Mouse (Mus musculus): ENCODE results near the gene Spata16. TPM values are rescaled to one million over a fixed set of nuclear protein-coding genes. Genes with fewer than 3 reads are reported as not detected.
"Not testable (repeated sequence)": the region's sequence is repeated elsewhere in the genome, so short reads cannot be mapped to it uniquely, and the experiment has no call there.

Spata16 gene
- polyA plus RNA-seq (2016; fragmentation: Nextera tagmentation; extraction: Ambion mirVana) = not detected in 2 replicates

DNA sequence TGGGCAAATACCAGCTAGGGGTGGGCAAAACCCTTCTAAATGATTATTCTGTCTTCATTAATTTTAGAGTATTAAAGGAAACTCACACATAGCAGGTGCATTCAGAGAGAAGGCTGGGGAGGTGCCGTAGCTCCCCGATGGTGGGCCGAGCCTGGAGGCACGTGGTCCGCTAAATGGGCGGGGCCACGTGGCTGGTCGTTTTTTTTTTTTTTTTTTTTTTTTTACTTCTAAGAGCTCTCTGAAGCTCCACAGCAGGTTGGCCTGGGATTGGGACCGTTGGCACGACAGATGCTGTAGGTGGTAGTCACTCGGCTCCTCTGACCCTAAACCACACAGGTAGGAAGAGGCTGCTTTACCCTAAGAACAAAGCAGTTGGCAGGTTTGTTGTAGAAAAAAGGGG is at the start of gene Spata16:
Gene Spata16 (plus strand): TSS at position 219 of the 400 bp plus-strand sequence.
- Histone ChIP-seq H3K27ac (no peak within 1 kb of the TSS), H3K4me1 (replicated peaks) (no peaks in the 10 kb centered on the region), H3K9me3 (no peaks in the 10 kb centered on the region), H3K27me3 (no peaks in the 10 kb centered on the region), H3K4me2 (no peak within 1 kb of the TSS), H3K9ac (replicated peaks) (no peak within 1 kb of the TSS), H3K36me3 (no peaks in the 10 kb centered on the region), H3K4me3 (replicated peaks) (no peak within 1 kb of the TSS)
- WGBS = 69% methylated on average over 11 of the region's 11 CpGs
- ATAC-seq (ENCODE audit: insufficient number of reproducible peaks, insufficient read depth, low FRiP score, low TSS enrichment, low read depth) = no peak

DNA sequence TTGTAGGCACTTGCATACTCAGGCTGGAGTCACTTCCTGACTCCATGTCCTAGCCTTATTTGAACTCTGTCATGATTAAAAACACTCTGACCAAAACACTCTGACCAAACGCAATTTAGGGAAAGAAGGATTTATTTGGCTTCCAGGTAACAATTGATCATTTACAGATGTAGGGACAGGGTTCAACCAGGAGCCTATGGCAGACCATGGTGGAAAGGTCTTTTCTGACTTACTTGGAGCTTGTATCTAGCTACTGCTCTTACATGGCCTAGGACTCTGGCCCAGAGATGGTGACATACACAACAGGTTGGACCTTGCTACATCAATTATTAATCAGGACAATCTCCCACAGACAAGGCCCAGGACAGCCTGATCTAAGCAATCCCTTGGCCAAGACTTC is 32.6 kb upstream of the Spata16 start:
- Histone ChIP-seq H3K9me3 (no peaks in the 10 kb centered on the region), H3K4me3 (replicated peaks) (no peak overlapping the region), H3K27ac (no peak overlapping the region), H3K4me1 (replicated peaks) (no peaks in the 10 kb centered on the region), H3K4me2 (no peak overlapping the region), H3K27me3 (no peaks in the 10 kb centered on the region), H3K36me3 (no peaks in the 10 kb centered on the region), H3K9ac (replicated peaks) (no peak overlapping the region)
- WGBS = 33% methylated on average over 1 of the region's 1 CpGs
- ATAC-seq (ENCODE audit: insufficient number of reproducible peaks, insufficient read depth, low FRiP score, low TSS enrichment, low read depth) = no peak

DNA sequence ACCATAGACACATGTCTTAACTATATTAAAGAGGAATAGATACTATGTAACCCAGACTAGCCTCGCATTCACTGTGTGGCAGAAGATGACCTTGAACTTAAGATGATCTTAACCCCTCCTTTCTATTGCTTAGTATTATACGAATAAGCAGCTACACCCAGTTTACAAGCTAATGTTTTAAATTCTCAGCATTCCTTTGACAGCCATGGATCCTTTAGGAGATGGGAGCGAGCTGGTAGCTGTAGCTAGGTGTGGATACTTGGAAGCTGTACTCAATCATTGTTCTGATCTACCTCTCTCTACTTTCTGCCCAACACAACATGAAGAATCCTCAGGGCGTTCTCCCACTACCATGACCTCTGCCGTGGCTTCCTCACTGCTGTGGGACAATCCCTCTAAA is 28.9 kb upstream of the Spata16 start:
- ATAC-seq (ENCODE audit: insufficient number of reproducible peaks, insufficient read depth, low FRiP score, low TSS enrichment, low read depth) = no peak
- Histone ChIP-seq H3K9me3 (no peaks in the 10 kb centered on the region), H3K4me1 (replicated peaks) (no peaks in the 10 kb centered on the region), H3K36me3 (no peaks in the 10 kb centered on the region), H3K4me3 (replicated peaks) (no peak overlapping the region), H3K27me3 (no peaks in the 10 kb centered on the region), H3K4me2 (no peak overlapping the region), H3K27ac (no peak overlapping the region), H3K9ac (replicated peaks) (no peak overlapping the region)
- WGBS = 78% methylated on average over 5 of the region's 5 CpGs

DNA sequence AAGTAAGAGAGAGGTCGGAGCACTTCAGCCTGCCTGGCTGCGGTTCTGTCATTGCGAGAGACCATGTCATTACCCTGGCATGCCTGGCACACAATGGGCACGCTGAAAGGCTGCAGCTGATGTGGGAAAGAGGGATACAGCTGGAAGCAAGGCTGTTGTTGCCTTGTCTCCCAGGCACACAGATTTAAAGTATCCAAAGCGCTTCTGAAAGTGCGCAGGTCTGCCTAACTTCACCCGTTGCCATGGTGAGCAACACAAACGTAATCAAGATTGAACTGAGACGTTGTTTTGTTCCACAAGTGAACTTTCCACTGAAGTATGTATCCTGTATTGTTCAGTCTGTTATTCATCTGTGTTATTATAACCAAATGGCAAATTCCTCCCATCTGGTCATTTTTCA is 1.8 kb downstream of the Spata16 start:
- H3K27ac ChIP-seq = no peak overlapping the region
- no peak overlapping the region for H3K4me3 ChIP-seq (replicated peaks)

DNA sequence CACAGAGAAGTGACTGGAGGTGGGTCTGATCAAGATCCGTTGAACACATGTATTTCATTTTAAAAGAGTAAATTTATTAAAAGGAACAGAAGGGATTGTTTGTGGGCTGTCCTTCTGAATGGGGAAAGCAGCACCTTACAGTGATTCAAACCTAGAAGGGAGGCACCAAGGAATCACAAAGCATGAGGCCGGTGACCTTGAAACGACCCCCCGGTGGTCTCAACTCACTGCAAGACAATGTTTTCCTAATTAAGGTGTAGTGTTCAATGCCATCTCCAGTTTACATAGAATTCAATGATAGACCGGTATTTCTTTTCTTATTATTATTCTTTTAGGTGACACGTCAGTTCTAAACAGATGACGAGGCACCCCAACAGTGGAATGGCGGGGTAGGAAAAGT is 2.4 kb downstream of the Spata16 start:
- ATAC-seq (ENCODE audit: insufficient number of reproducible peaks, insufficient read depth, low FRiP score, low TSS enrichment, low read depth) = no peak
- H3K27me3 ChIP-seq = no peaks in the 10 kb centered on the region
- H3K9me3 ChIP-seq = no peaks in the 10 kb centered on the region
- 91% methylated on average over 8 of the region's 8 CpGs for WGBS
- H3K4me2 ChIP-seq = no peak overlapping the region
- H3K27ac ChIP-seq = no peak overlapping the region
- no peaks in the 10 kb centered on the region for H3K4me1 ChIP-seq (replicated peaks)
- H3K36me3 ChIP-seq = no peaks in the 10 kb centered on the region
- no peak overlapping the region for H3K9ac ChIP-seq (replicated peaks)
- no peak overlapping the region for H3K4me3 ChIP-seq (replicated peaks)

More for the DNA sequence above, 1.8 kb downstream of the Spata16 start:
- no peaks in the 10 kb centered on the region for H3K27me3 ChIP-seq
- no peak overlapping the region for H3K4me2 ChIP-seq
- H3K9ac ChIP-seq (replicated peaks) = no peak overlapping the region
- no peak for ATAC-seq (ENCODE audit: insufficient number of reproducible peaks, insufficient read depth, low FRiP score, low TSS enrichment, low read depth)
- WGBS = 81% methylated on average over 9 of the region's 9 CpGs
- no peaks in the 10 kb centered on the region for H3K36me3 ChIP-seq
- H3K4me1 ChIP-seq (replicated peaks) = no peaks in the 10 kb centered on the region
- H3K9me3 ChIP-seq = no peaks in the 10 kb centered on the region

DNA sequence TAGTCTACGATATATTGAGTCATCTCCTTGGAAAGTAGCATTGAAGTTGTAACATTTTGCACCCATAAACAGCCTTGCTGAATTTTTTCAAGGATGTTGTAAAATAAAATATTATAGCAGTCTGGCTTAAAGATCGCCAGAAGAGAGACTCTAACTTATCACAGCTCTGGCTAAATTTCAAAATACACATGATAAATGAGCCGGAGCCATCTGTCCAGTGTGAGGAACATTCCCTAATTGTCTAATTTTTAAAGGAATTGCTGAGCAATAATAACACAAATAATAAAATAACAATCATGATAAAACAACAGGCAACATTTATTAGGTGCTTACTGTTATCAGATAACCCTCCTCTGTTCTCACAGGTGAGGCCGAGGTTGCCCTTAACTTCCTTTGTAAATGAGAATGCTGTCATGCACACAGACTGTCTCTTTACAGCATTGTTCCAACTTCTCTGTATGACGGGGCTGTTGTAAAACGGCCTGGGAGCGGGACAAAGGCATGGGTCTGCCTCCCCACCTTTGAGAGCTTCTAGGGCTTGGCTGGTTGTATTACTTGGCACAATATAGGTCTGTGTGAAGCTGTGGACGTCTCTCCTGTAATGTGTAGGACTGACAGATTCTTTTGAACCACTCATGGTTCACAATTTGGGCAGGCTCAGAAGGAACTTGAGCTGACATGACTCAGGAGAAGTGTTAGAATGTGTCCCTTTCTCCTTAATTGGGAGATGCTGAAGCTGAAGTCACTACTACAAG is 3.1 kb downstream of the Spata16 start:
- no peak overlapping the region for H3K27ac ChIP-seq
- no peak overlapping the region for H3K4me2 ChIP-seq
- no peaks in the 10 kb centered on the region for H3K4me1 ChIP-seq (replicated peaks)
- no peaks in the 10 kb centered on the region for H3K9me3 ChIP-seq
- H3K36me3 ChIP-seq = no peaks in the 10 kb centered on the region
- no peaks in the 10 kb centered on the region for H3K27me3 ChIP-seq
- H3K9ac ChIP-seq (replicated peaks) = no peak overlapping the region
- no peak overlapping the region for H3K4me3 ChIP-seq (replicated peaks)
- no peak for ATAC-seq (ENCODE audit: insufficient number of reproducible peaks, insufficient read depth, low FRiP score, low TSS enrichment, low read depth)
- 76% methylated on average over 8 of the region's 8 CpGs for WGBS

DNA sequence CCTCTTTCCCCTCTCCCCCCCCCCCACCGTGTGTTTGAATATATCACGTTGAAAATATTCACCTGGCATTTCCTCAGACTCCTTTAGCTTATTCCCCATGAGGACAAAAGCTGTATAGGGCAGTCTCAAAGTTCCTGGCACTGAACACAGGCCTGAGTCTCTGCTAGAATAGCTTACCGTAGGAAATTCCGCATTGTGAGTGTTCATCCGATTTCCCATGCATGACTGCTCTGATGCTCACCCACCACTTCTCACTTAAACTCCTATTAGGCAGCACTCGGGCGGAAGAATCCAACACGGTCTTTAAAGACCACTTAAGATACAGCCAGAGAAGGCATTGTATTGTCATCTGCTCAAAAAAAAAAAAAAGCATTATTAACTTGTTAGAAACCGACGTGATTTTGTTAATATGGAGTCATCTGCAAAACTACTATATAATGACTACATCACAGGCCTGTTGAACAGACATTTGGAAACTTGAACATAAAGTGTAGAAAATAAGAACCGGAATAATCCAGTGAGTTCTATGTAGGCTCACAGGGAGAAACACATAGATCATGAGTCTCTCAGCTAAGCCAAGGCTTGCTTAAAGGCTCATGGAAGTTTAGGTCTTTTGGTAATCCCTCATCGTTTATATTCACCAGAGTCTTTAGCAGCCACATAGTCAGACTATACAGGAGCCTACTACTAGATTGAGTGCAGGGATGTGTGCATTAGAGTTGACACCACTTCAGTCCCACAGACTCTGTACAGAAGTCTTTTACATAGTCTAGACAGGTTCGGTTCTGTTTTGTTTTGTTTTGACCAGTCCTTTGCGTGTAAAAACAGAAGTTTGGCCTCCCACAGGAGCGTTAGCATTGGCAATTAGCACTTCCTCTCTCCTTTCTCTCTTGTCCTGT is 4.2 kb downstream of the Spata16 start:
- no peaks in the 10 kb centered on the region for H3K36me3 ChIP-seq
- H3K27me3 ChIP-seq = no peaks in the 10 kb centered on the region
- no peaks in the 10 kb centered on the region for H3K4me1 ChIP-seq (replicated peaks)
- ATAC-seq (ENCODE audit: insufficient number of reproducible peaks, insufficient read depth, low FRiP score, low TSS enrichment, low read depth) = no peak
- no peak overlapping the region for H3K4me3 ChIP-seq (replicated peaks)
- WGBS = 90% methylated on average over 15 of the region's 15 CpGs
- H3K9ac ChIP-seq (replicated peaks) = no peak overlapping the region
- H3K4me2 ChIP-seq = no peak overlapping the region
- no peak overlapping the region for H3K27ac ChIP-seq
- no peaks in the 10 kb centered on the region for H3K9me3 ChIP-seq

DNA sequence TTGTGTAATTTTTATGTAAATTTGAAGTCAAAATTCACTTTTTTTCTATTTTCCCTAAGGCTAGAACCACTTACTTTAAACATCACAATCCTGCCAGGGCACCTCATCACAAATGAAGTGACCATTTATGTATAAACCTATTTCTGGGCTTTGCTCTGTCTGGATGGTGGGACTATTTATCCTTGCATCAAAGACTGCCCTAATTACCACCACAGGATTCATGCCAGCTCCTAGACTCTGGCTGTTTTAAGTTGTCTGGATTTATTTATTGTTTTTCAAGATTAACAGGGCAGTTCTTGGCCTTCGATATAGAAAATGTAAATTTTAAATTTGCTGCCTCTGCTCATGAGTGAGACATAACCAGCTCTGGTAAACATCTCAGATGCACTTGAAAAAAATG is 6.7 kb downstream of the Spata16 start:
- WGBS = 71% methylated on average over 1 of the region's 1 CpGs
- H3K36me3 ChIP-seq = no peaks in the 10 kb centered on the region
- no peak overlapping the region for H3K9ac ChIP-seq (replicated peaks)
- H3K27ac ChIP-seq = no peak overlapping the region
- H3K4me2 ChIP-seq = no peak overlapping the region
- H3K27me3 ChIP-seq = no peaks in the 10 kb centered on the region
- H3K4me1 ChIP-seq (replicated peaks) = no peaks in the 10 kb centered on the region
- no peaks in the 10 kb centered on the region for H3K9me3 ChIP-seq
- no peak for ATAC-seq (ENCODE audit: insufficient number of reproducible peaks, insufficient read depth, low FRiP score, low TSS enrichment, low read depth)
- H3K4me3 ChIP-seq (replicated peaks) = no peak overlapping the region

DNA sequence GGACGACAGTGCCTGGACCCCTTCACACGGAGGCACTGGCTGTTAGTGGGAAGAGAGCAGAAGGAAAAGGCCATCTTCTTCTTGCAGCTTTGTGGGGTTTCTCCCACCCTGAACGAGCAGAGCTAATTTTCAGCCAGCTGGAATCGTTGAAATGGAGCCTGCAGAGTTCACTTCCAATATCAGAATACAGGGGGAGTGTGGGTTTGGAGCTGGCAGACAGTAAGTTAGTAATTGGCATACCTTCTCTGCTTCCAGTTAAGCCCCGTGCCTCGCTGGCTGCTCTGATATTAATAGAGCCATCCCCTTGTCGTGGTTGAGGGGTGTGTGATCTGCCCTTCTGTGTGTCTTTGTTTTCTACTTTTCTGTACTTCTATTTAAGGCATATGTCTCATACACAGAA is 9.4 kb downstream of the Spata16 start:
- H3K4me1 ChIP-seq (replicated peaks) = no peaks in the 10 kb centered on the region
- H3K36me3 ChIP-seq = no peaks in the 10 kb centered on the region
- no peak overlapping the region for H3K4me2 ChIP-seq
- no peak for ATAC-seq (ENCODE audit: insufficient number of reproducible peaks, insufficient read depth, low FRiP score, low TSS enrichment, low read depth)
- H3K27me3 ChIP-seq = no peaks in the 10 kb centered on the region
- H3K9me3 ChIP-seq = no peaks in the 10 kb centered on the region
- 82% methylated on average over 7 of the region's 7 CpGs for WGBS
- H3K4me3 ChIP-seq (replicated peaks) = no peak overlapping the region
- H3K9ac ChIP-seq (replicated peaks) = no peak overlapping the region
- no peak overlapping the region for H3K27ac ChIP-seq

DNA sequence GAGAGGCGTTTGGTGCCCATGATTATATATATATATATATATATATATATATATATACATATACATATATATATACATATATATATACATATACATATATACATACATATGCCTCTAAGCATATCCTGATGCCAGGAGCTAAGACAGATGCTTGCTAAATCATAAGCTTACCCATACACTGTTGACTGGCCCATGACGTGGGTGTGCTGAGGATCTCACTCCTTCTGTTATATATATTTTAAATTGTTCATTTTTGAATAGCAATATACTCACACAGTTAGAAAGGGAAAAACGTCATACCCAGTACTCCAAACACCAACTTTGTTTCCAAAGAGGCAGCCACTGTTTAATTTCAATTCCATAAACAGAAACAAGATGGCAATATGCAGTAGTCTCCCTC is 48.4 kb downstream of the Spata16 start:
- no peak overlapping the region for H3K4me2 ChIP-seq
- no peak overlapping the region for H3K27ac ChIP-seq
- H3K4me3 ChIP-seq (replicated peaks) = no peak overlapping the region
- H3K4me1 ChIP-seq (replicated peaks) = no peaks in the 10 kb centered on the region
- ATAC-seq (ENCODE audit: insufficient number of reproducible peaks, insufficient read depth, low FRiP score, low TSS enrichment, low read depth) = no peak
- WGBS = 67% methylated on average over 3 of the region's 3 CpGs
- H3K27me3 ChIP-seq = no peaks in the 10 kb centered on the region
- no peaks in the 10 kb centered on the region for H3K36me3 ChIP-seq
- no peak overlapping the region for H3K9ac ChIP-seq (replicated peaks)
- no peaks in the 10 kb centered on the region; the same call in 1 of the 2 replicates for H3K9me3 ChIP-seq

DNA sequence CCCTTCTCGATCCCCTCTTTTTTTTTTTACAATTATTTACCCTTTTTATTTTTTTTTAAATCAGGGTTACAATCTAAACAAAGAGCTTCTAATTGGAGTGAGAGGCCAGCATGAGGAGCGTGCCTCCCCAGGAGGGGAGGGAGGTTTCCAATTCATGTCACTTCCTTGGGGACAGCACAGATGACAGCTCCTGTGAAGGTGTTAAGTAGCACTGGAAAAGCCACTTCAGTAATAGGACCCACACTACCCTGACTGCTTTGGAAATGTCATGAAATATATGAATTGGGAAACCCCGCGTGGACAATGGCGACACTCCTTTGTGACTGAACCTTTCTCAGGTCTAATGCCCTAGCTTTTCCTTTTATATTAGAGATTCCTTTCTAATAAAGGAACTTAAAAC is 72.1 kb downstream of the Spata16 start:
- not testable (repeated sequence) for H3K4me1 ChIP-seq (replicated peaks); H3K36me3 ChIP-seq; H3K27me3 ChIP-seq; H3K4me3 ChIP-seq (replicated peaks); H3K27ac ChIP-seq; H3K9ac ChIP-seq (replicated peaks); H3K4me2 ChIP-seq; H3K9me3 ChIP-seq; ATAC-seq (ENCODE audit: insufficient number of reproducible peaks, insufficient read depth, low FRiP score, low TSS enrichment, low read depth)
- WGBS = 72% methylated on average over 5 of the region's 5 CpGs

Measured in limb, embryonic 12.5 days (tissue).